Mouse (Mus musculus) liver, adult 2 months (tissue): ENCODE results near the gene Ulk3. TPM values are rescaled to one million over a fixed set of nuclear protein-coding genes. Genes with fewer than 3 reads are reported as not detected.
A peak's percentile ranks its signal among the peaks of the same experiment; 100 is the strongest.

Source experiments
- DNase-seq: peaks from one replicate; pipeline ENCODE4 v3.0.0-alpha.2; 2011; ENCODE audit warnings: low read depth, low spot score; ENCODE audit errors: extremely low read depth
- H3K27ac ChIP-seq: fragments of 200-500 bp; replicated peaks from 2 replicates; pipeline ENCODE4 v1.5.1; 2012; ENCODE audit warnings: low read depth, mild to moderate bottlenecking, control low read depth, inconsistent platforms, low read length; ENCODE audit not compliant: insufficient read depth
- H3K27me3 ChIP-seq: fragments of 200-500 bp; 2 replicates; pipeline ENCODE4 v1.6.1; 2012; ENCODE audit warnings: mild to moderate bottlenecking, moderate library complexity, low read length, inconsistent platforms; ENCODE audit not compliant: control insufficient read depth, insufficient read depth
- H3K36me3 ChIP-seq: fragments of 200-500 bp; 2 replicates; pipeline ENCODE4 v1.6.1; 2012; ENCODE audit warnings: low read length, inconsistent platforms; ENCODE audit not compliant: control insufficient read depth, insufficient read depth
- H3K4me1 ChIP-seq: fragments of 200-500 bp; 2 replicates; pipeline ENCODE4 v1.6.1; 2011; ENCODE audit warnings: low read length; ENCODE audit not compliant: control insufficient read depth, insufficient read depth
- H3K4me3 ChIP-seq: fragments of 200-500 bp; 2 replicates; pipeline ENCODE4 v1.5.1; 2011; ENCODE audit warnings: low read depth, mild to moderate bottlenecking, control low read depth, low read length, moderate library complexity; ENCODE audit not compliant: insufficient read depth
- H3K79me2 ChIP-seq: fragments of 200-500 bp; 2 replicates; pipeline ENCODE4 v1.6.1; 2012; ENCODE audit warnings: inconsistent platforms, mild to moderate bottlenecking, low read length, moderate library complexity; ENCODE audit not compliant: control insufficient read depth, insufficient read depth
- H3K9ac ChIP-seq: fragments of 200-500 bp; 2 replicates; pipeline ENCODE4 v1.6.1; 2012; ENCODE audit warnings: low read depth, mild to moderate bottlenecking, control low read depth, inconsistent platforms, low read length
- CTCF ChIP-seq: fragments of 200-500 bp; IDR thresholded peaks from 2 replicates; pipeline ENCODE4 v1.5.1; 2011; ENCODE audit warnings: low read depth, low read length, control low read depth
- POLR2A ChIP-seq: fragments of 200-500 bp; IDR thresholded peaks from 2 replicates; pipeline ENCODE4 v1.6.1; 2011; ENCODE audit warnings: low read length, control low read depth; ENCODE audit not compliant: insufficient read depth; ENCODE audit errors: extremely low read depth
- WGBS: fragments of 180-500 bp; shearing (Covaris S2); methylation state at CpG from one replicate; pipeline ENCODE4 v1.1.7; 2018; 5-methylcytosine and 5-hydroxymethylcytosine counted together
- polyA plus RNA-seq: library from polyadenylated mRNA; depleted of rRNA; stranded (reverse); fragments of >200 nt; gene quantifications from 2 replicates; pipeline ENCODE4 v1.2.3, GENCODE M21; 2012
- total RNA-seq: library from RNA; depleted of rRNA; stranded (reverse); fragments of >200 nt; gene quantifications from 2 replicates; pipeline ENCODE4 v1.2.3, GENCODE M21; 2014

Gene Ulk3
- total and polyA plus RNA-seq, 2 experiments, result 4.5 to 16.8 TPM

GRCm38 (mm10) chr9:57594174-57594509, 4.9 kb downstream of the Ulk3 start:
- no peak overlapping the region for H3K27ac ChIP-seq
- H3K4me1 ChIP-seq, result peaks cover 4% of the 10 kb centered on the region; the same call in 1 of the 2 replicates
- no peak overlapping the region for H3K4me3 ChIP-seq
- H3K79me2 ChIP-seq, result no peaks in the 10 kb centered on the region
- H3K9ac ChIP-seq, result no peak overlapping the region
- TF ChIP-seq CTCF, result no peak
- no peak for TF ChIP-seq POLR2A
- H3K27me3 ChIP-seq, result no peaks in the 10 kb centered on the region
- no peak for DNase-seq
- H3K36me3 ChIP-seq, result 0 out of 2 replicates have a peak, but pooled peaks cover 2% of the 10 kb centered on the region
- 63% methylated on average over 9 of the region's 9 CpGs for WGBS

DNA sequence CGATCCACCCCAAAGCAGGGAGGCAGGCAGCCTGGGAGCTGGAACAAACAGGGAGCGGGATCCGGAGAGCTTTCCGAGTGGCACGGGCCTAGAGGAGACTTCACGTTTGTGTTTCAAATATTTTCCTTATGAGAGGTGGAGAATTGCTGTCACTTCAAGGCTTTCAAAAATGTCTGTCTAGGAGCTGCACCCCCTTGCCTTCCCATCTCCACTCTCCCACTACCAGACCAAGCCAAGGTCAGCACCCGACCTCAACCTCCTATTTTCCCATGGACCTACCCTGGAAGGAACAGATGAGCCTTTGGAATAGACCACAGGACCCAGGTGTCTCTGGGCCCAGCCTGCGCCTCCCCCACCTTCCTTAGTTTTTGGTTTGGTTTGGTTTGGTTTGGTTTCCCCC, 8.0 kb downstream of the Ulk3 start:
- H3K27me3 ChIP-seq, result no peaks in the 10 kb centered on the region
- no peak overlapping the region for H3K27ac ChIP-seq
- DNase-seq, result no peak
- H3K36me3 ChIP-seq, result 0 out of 2 replicates have a peak, but pooled peaks cover 2% of the 10 kb centered on the region
- TF ChIP-seq CTCF, result no peak
- TF ChIP-seq POLR2A, result no peak
- H3K4me3 ChIP-seq, result no peak overlapping the region
- 91% methylated on average over 8 of the region's 8 CpGs for WGBS
- no peaks in the 10 kb centered on the region for H3K79me2 ChIP-seq
- no peak overlapping the region for H3K9ac ChIP-seq
- H3K4me1 ChIP-seq, result peaks cover 4% of the 10 kb centered on the region; the same call in 1 of the 2 replicates

DNA sequence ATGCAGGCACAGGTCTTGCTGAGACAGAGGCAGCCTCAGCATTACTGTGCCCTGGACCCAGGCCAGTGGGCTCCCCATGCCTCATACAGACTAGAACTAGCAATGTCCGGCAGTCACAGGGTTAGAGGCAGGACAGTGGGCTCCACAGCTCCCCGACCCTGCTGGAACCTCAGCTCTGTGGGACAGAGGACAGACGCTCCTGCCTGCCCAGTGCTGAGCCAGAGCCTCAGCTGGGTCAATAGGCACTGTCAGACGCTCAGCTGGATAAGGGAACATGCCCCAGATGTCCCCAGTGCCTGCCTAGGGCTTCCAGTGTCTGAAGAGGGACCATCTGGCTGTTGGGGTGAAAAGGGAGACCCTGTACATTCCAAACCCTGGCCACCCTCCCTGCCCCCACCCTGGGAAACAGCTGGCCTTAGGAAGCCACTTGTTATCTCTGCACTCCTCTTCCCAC, 8.7 kb downstream of the Ulk3 start:
- 41% methylated on average over 4 of the region's 4 CpGs for WGBS
- DNase-seq, result no peak
- H3K4me3 ChIP-seq, result no peak overlapping the region
- no peak overlapping the region for H3K9ac ChIP-seq
- H3K27me3 ChIP-seq, result no peaks in the 10 kb centered on the region
- no peaks in the 10 kb centered on the region for H3K79me2 ChIP-seq
- 0 out of 2 replicates have a peak, but pooled peaks cover 2% of the 10 kb centered on the region for H3K36me3 ChIP-seq
- H3K27ac ChIP-seq, result 0 out of 2 replicates have a peak overlapping the region, but pooled peaks have one; percentile 22
- TF ChIP-seq POLR2A (no peak), CTCF (no peak)
- H3K4me1 ChIP-seq, result peaks cover 4% of the 10 kb centered on the region; the same call in 1 of the 2 replicates

DNA sequence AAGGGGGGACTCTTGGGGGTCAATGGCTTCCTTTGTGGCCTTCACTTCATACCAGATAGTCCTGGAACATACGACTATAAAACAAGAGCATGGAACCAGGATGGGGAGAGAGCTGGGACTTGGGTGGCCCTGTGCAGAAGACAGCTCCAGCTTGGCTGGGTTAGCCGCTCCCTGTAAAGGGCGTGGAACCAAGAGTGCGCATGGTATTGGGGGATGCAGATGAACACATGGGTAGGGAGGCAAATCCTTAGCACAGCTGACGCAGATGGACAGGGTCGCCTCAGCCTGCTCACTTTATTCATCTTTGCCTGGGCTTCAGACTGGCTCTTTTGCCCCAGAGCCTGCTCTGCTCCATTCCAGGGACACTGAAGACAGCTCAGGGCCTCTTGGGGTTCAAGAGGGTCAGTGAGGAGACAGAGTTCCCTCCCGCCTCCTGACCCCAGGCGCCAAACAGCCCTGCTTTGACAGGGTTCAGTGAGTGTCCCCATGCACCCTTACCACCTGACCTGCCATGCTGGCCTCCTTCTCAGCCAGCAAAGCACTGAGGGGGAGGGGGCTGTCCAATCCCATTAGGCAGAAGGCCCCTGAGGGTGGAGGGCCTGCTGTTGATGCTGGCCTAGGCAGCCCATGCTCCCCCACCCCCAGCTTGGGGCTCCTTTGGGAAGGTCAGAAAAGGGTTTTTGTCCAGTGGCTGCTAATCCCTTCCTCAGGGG, 9.8 kb downstream of the Ulk3 start:
- no peak overlapping the region for H3K4me3 ChIP-seq
- H3K27ac ChIP-seq, result no peak overlapping the region
- no peaks in the 10 kb centered on the region for H3K4me1 ChIP-seq
- DNase-seq, result no peak
- H3K27me3 ChIP-seq, result no peaks in the 10 kb centered on the region
- no peak overlapping the region for H3K9ac ChIP-seq
- 82% methylated on average over 8 of the region's 8 CpGs for WGBS
- 0 out of 2 replicates have a peak, but pooled peaks cover 2% of the 10 kb centered on the region for H3K36me3 ChIP-seq
- H3K79me2 ChIP-seq, result no peaks in the 10 kb centered on the region
- TF ChIP-seq CTCF, result no peak
- TF ChIP-seq POLR2A, result no peak

DNA sequence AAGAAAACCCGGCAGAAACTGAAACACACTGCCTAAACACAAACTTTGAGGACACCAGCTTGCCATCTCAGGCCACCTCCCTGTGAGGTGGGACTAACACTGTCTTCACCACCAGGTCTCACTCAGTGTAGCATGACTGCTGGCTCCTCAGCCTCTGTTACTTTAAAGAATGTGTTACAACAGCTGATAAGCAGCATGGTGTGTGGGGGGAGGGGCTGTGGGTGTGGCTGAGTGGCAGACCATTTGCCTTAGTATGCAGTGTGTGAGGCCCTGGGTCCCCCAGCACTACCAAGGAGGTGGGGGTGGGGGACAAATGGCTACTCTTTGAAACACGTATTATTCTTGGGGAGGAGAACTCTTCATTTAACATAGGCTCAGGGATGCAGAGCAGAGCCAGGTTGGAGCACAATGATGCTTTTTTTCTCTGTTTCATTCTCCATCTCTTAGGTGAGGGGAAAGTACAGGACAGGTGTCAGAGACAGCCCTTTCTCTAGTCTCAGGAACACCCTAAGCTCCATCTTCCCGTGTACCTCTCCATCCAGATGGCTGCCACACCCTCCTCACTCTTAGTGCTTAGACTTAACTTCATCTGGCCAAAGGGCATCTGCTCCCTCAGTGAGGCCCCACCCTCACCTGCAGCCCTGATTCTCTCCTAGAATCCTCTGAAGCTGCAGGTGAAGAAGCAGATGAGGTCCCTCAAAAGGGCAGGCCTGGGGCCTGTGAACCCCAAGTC, 11.5 kb downstream of the Ulk3 start:
- Histone ChIP-seq H3K9ac (no peak overlapping the region), H3K4me3 (no peak overlapping the region), H3K27ac (no peak overlapping the region), H3K36me3 (no peaks in the 10 kb centered on the region), H3K4me1 (no peaks in the 10 kb centered on the region), H3K27me3 (peaks cover under 1% of the 10 kb centered on the region; the same call in 1 of the 2 replicates), H3K79me2 (no peaks in the 10 kb centered on the region)
- TF ChIP-seq CTCF, result no peak
- TF ChIP-seq POLR2A, result no peak
- DNase-seq, result no peak
- 43% methylated on average over 3 of the region's 3 CpGs for WGBS
